Mouse (Mus musculus) midbrain, embryonic 12.5 days (tissue): Measurements from ENCODE around the gene Ncbp1. TPM values are rescaled to one million over a fixed set of nuclear protein-coding genes. Genes with fewer than 3 reads are reported as not detected.
"Not testable (repeated sequence)": the region's sequence is repeated elsewhere in the genome, so short reads cannot be mapped to it uniquely, and the experiment has no call there.

Experiments used
- ATAC-seq: fragments of 200-750 bp; cut with Nextera tagmentation; 2 replicates; pipeline ENCODE4 v1.8.0; 2017; ENCODE audit warnings: low read depth, moderate TSS enrichment, moderate library complexity; ENCODE audit not compliant: low FRiP score
- H3K27ac ChIP-seq: fragments of 300-500 bp; sonication (generic); replicated peaks from 2 replicates; pipeline ENCODE4 v1.5.1; 2016; ENCODE audit warnings: mild to moderate bottlenecking
- H3K27me3 ChIP-seq: fragments of 300-500 bp; sonication (generic); 2 replicates; pipeline ENCODE4 v1.6.1; 2016; ENCODE audit warnings: mild to moderate bottlenecking
- H3K36me3 ChIP-seq: fragments of 300-500 bp; sonication (generic); 2 replicates; pipeline ENCODE4 v1.6.1; 2016
- H3K4me1 ChIP-seq: fragments of 300-500 bp; sonication (generic); 2 replicates; pipeline ENCODE4 v1.6.1; 2016
- H3K4me2 ChIP-seq: fragments of 300-500 bp; sonication (generic); replicated peaks from 2 replicates; pipeline ENCODE4 v1.6.1; 2016; ENCODE audit warnings: mild to moderate bottlenecking, moderate library complexity
- H3K4me3 ChIP-seq: fragments of 300-500 bp; sonication (generic); 2 replicates; pipeline ENCODE4 v1.5.1; 2016; ENCODE audit warnings: mild to moderate bottlenecking
- H3K9ac ChIP-seq: fragments of 300-500 bp; sonication (generic); replicated peaks from 2 replicates; pipeline ENCODE4 v1.6.1; 2016; ENCODE audit warnings: mild to moderate bottlenecking, moderate library complexity
- H3K9me3 ChIP-seq: fragments of 300-500 bp; sonication (generic); 2 replicates; pipeline ENCODE4 v1.6.1; 2016; ENCODE audit warnings: mild to moderate bottlenecking
- WGBS: fragments of 180-500 bp; shearing (Covaris S2); methylation state at CpG from one replicate; pipeline ENCODE4 v1.1.7; 2016; 5-methylcytosine and 5-hydroxymethylcytosine counted together
- polyA plus RNA-seq: library from polyadenylated mRNA; unstranded; fragments of >200 nt; fragmentation: Nextera tagmentation; extraction: Ambion mirVana; gene quantifications from 2 replicates; pipeline ENCODE4 v1.2.1, GENCODE M21; 2016

Ncbp1 gene
- polyA plus RNA-seq, 1 experiment from 2014 or later, result 111 TPM

GRCm38 (mm10) chr4:46182181-46182580 lies 43.8 kb downstream of the Ncbp1 start:
- H3K9me3 ChIP-seq, result no peaks in the 10 kb centered on the region
- H3K9ac ChIP-seq, result no peak overlapping the region
- H3K4me2 ChIP-seq, result no peak overlapping the region
- H3K27ac ChIP-seq, result no peak overlapping the region
- peaks cover 83% of the 10 kb centered on the region for H3K36me3 ChIP-seq
- H3K27me3 ChIP-seq, result no peaks in the 10 kb centered on the region
- no peaks in the 10 kb centered on the region for H3K4me1 ChIP-seq
- no peak for ATAC-seq
- WGBS, result 87% methylated on average over 7 of the region's 7 CpGs
- no peak overlapping the region for H3K4me3 ChIP-seq

GRCm38 (mm10) chr4:46185423-46185822 lies 47.0 kb downstream of the Ncbp1 start:
- Histone ChIP-seq H3K4me2 (no peak overlapping the region), H3K4me1 (no peaks in the 10 kb centered on the region), H3K9ac (no peak overlapping the region), H3K36me3 (peaks cover 82% of the 10 kb centered on the region), H3K9me3 (no peaks in the 10 kb centered on the region), H3K27me3 (no peaks in the 10 kb centered on the region), H3K4me3 (no peak overlapping the region), H3K27ac (no peak overlapping the region)
- no peak for ATAC-seq
- 87% methylated on average over 8 of the region's 8 CpGs for WGBS

GRCm38 (mm10) chr4:46185890-46186289 lies 47.5 kb downstream of the Ncbp1 start:
- H3K36me3 ChIP-seq, result peaks cover 83% of the 10 kb centered on the region
- H3K4me2 ChIP-seq, result no peak overlapping the region
- no peak overlapping the region for H3K27ac ChIP-seq
- WGBS, result 81% methylated on average over 9 of the region's 9 CpGs
- no peak for ATAC-seq
- H3K4me3 ChIP-seq, result no peak overlapping the region
- no peaks in the 10 kb centered on the region for H3K27me3 ChIP-seq
- no peaks in the 10 kb centered on the region for H3K9me3 ChIP-seq
- no peaks in the 10 kb centered on the region for H3K4me1 ChIP-seq
- no peak overlapping the region for H3K9ac ChIP-seq

- H3K27ac ChIP-seq, result no peak overlapping the region
- no peak for ATAC-seq
- H3K9me3 ChIP-seq, result no peaks in the 10 kb centered on the region
- H3K4me1 ChIP-seq, result no peaks in the 10 kb centered on the region
- 83% methylated on average over 3 of the region's 3 CpGs for WGBS
- H3K9ac ChIP-seq, result no peak overlapping the region
- no peak overlapping the region for H3K4me3 ChIP-seq
- H3K27me3 ChIP-seq, result no peaks in the 10 kb centered on the region
- peaks cover 82% of the 10 kb centered on the region for H3K36me3 ChIP-seq
- no peak overlapping the region for H3K4me2 ChIP-seq
Measured at GRCm38 (mm10) chr4:46186466-46186865, 48.1 kb downstream of the Ncbp1 start.

GRCm38 (mm10) chr4:46192011-46192410 lies 53.6 kb downstream of the Ncbp1 start:
- Histone ChIP-seq H3K4me1 (peaks cover 18% of the 10 kb centered on the region), H3K36me3 (peaks cover 36% of the 10 kb centered on the region)
- ATAC-seq, H3K4me2 ChIP-seq, H3K9me3 ChIP-seq, H3K4me3 ChIP-seq, H3K9ac ChIP-seq, H3K27me3 ChIP-seq, H3K27ac ChIP-seq: not testable (repeated sequence)

- under 1% methylated on average over 67 of the region's 70 CpGs for WGBS
- Histone ChIP-seq H3K27me3 (peaks cover 14% of the 10 kb centered on the region), H3K4me1 (peaks cover 18% of the 10 kb centered on the region), H3K27ac (peak within 1 kb of the TSS; percentile 92), H3K4me2 (peak within 1 kb of the TSS; percentile 87), H3K4me3 (peak within 1 kb of the TSS; percentile 94), H3K9me3 (no peaks in the 10 kb centered on the region), H3K9ac (peak within 1 kb of the TSS; percentile 95), H3K36me3 (peaks cover 4% of the 10 kb centered on the region; the same call in 1 of the 2 replicates)
- peak; percentile 95 for ATAC-seq
Measured at GRCm38 (mm10) chr4:46195781-46196487, 57.5 kb downstream of the Ncbp1 start, which contains the start of gene Xpa. Gene Xpa (minus strand): TSS chr4:46196311.

- Histone ChIP-seq H3K4me3 (peak overlapping the region; percentile 94), H3K27me3 (peaks cover 19% of the 10 kb centered on the region), H3K9ac (peak overlapping the region; percentile 53), H3K9me3 (no peaks in the 10 kb centered on the region), H3K4me2 (peak overlapping the region; percentile 87), H3K36me3 (no peaks in the 10 kb centered on the region), H3K4me1 (peaks cover 18% of the 10 kb centered on the region), H3K27ac (0 out of 2 replicates have a peak overlapping the region, but pooled peaks have one; percentile 92)
- WGBS, result 47% methylated on average over 6 of the region's 6 CpGs
- ATAC-seq, result peak; percentile 24; the same call in 1 of the 2 replicates
Measured at GRCm38 (mm10) chr4:46196513-46196912, 58.1 kb downstream of the Ncbp1 start.

GRCm38 (mm10) chr4:46198064-46198463 lies 59.7 kb downstream of the Ncbp1 start:
- WGBS, result 70% methylated on average over 5 of the region's 5 CpGs
- H3K9ac ChIP-seq, result no peak overlapping the region
- peaks cover 24% of the 10 kb centered on the region for H3K4me1 ChIP-seq
- ATAC-seq, result no peak
- H3K4me2 ChIP-seq, result no peak overlapping the region
- H3K4me3 ChIP-seq, result no peak overlapping the region
- no peak overlapping the region for H3K27ac ChIP-seq
- no peaks in the 10 kb centered on the region for H3K36me3 ChIP-seq
- peaks cover 30% of the 10 kb centered on the region for H3K27me3 ChIP-seq
- H3K9me3 ChIP-seq, result no peaks in the 10 kb centered on the region

- H3K9ac ChIP-seq, result no peak overlapping the region
- H3K4me1 ChIP-seq, result peaks cover 7% of the 10 kb centered on the region
- peak overlapping the region; percentile 32 for H3K4me3 ChIP-seq
- peak; percentile 47 for ATAC-seq
- H3K27me3 ChIP-seq, result peaks cover 36% of the 10 kb centered on the region
- H3K27ac ChIP-seq, result no peak overlapping the region
- no peaks in the 10 kb centered on the region for H3K9me3 ChIP-seq
- 8% methylated on average over 7 of the region's 7 CpGs for WGBS
- no peaks in the 10 kb centered on the region for H3K36me3 ChIP-seq
- peak overlapping the region; percentile 51 for H3K4me2 ChIP-seq
Measured at GRCm38 (mm10) chr4:46201834-46202561, 63.6 kb downstream of the Ncbp1 start.

GRCm38 (mm10) chr4:46202562-46203126 lies 64.2 kb downstream of the Ncbp1 start:
- WGBS, result 7% methylated on average over 23 of the region's 23 CpGs
- peak overlapping the region; percentile 32 for H3K4me3 ChIP-seq
- H3K4me1 ChIP-seq, result peaks cover 7% of the 10 kb centered on the region
- no peak overlapping the region for H3K27ac ChIP-seq
- no peaks in the 10 kb centered on the region for H3K9me3 ChIP-seq
- no peak for ATAC-seq
- peaks cover 36% of the 10 kb centered on the region for H3K27me3 ChIP-seq
- H3K9ac ChIP-seq, result peak overlapping the region; percentile 55; the same call in 1 of the 2 replicates
- H3K4me2 ChIP-seq, result peak overlapping the region; percentile 51
- no peaks in the 10 kb centered on the region for H3K36me3 ChIP-seq

GRCm38 (mm10) chr4:46221090-46221489 lies 82.7 kb downstream of the Ncbp1 start:
- H3K27ac ChIP-seq, result no peak overlapping the region
- no peaks in the 10 kb centered on the region for H3K4me1 ChIP-seq
- H3K27me3 ChIP-seq, result no peaks in the 10 kb centered on the region
- WGBS, result 91% methylated on average over 3 of the region's 3 CpGs
- no peak overlapping the region for H3K9ac ChIP-seq
- ATAC-seq, result no peak
- no peaks in the 10 kb centered on the region for H3K36me3 ChIP-seq
- H3K4me2 ChIP-seq, result no peak overlapping the region
- no peaks in the 10 kb centered on the region for H3K9me3 ChIP-seq
- H3K4me3 ChIP-seq, result no peak overlapping the region
